Mouse (Mus musculus): ENCODE measurements around the gene Tmem11. TPM values are rescaled to one million over a fixed set of nuclear protein-coding genes. Genes with fewer than 3 reads are reported as not detected.
"Not testable (repeated sequence)": the region's sequence is repeated elsewhere in the genome, so short reads cannot be mapped to it uniquely, and the experiment has no call there.

Gene Tmem11
- polyA plus RNA-seq, 1 experiment from 2014 or later: 63.6 TPM

- WGBS: 46% methylated on average over 1 of the region's 1 CpGs
- H3K9me3 ChIP-seq: no peaks in the 10 kb centered on the region
- H3K4me1 ChIP-seq: peaks cover 28% of the 10 kb centered on the region
- no peak overlapping the region for H3K9ac ChIP-seq
- H3K4me2 ChIP-seq: no peak overlapping the region
- peaks cover 14% of the 10 kb centered on the region; the same call in 1 of the 2 replicates for H3K36me3 ChIP-seq
- H3K27ac ChIP-seq: no peak overlapping the region
- no peak for ATAC-seq (ENCODE audit: borderline replicate concordance, extremely low read depth, low FRiP score, low TSS enrichment)
- no peaks in the 10 kb centered on the region for H3K27me3 ChIP-seq
- no peak overlapping the region for H3K4me3 ChIP-seq
Observed at GRCm38 (mm10) chr11:60909626-60910025, 30.6 kb upstream of the Tmem11 start.

- Histone ChIP-seq H3K36me3 (peaks cover 15% of the 10 kb centered on the region; the same call in 1 of the 2 replicates), H3K4me3 (no peak overlapping the region), H3K4me1 (peaks cover 18% of the 10 kb centered on the region), H3K27me3 (no peaks in the 10 kb centered on the region), H3K9ac (no peak overlapping the region), H3K27ac (no peak overlapping the region), H3K9me3 (no peaks in the 10 kb centered on the region), H3K4me2 (no peak overlapping the region)
- ATAC-seq (ENCODE audit: borderline replicate concordance, extremely low read depth, low FRiP score, low TSS enrichment): no peak
- WGBS: 61% methylated on average over 3 of the region's 3 CpGs
Observed at GRCm38 (mm10) chr11:60908073-60908472, 29.0 kb upstream of the Tmem11 start.

GRCm38 (mm10) chr11:60906449-60906848 is 27.4 kb upstream of the Tmem11 start:
- no peaks in the 10 kb centered on the region for H3K27me3 ChIP-seq
- 80% methylated on average over 4 of the region's 4 CpGs for WGBS
- H3K4me3 ChIP-seq: no peak overlapping the region
- no peak for ATAC-seq (ENCODE audit: borderline replicate concordance, extremely low read depth, low FRiP score, low TSS enrichment)
- H3K27ac ChIP-seq: no peak overlapping the region
- H3K9me3 ChIP-seq: no peaks in the 10 kb centered on the region
- H3K4me1 ChIP-seq: peaks cover 3% of the 10 kb centered on the region
- H3K9ac ChIP-seq: no peak overlapping the region
- H3K4me2 ChIP-seq: no peak overlapping the region
- H3K36me3 ChIP-seq: peaks cover 15% of the 10 kb centered on the region; the same call in 1 of the 2 replicates

GRCm38 (mm10) chr11:60905407-60906120 is 26.5 kb upstream of the Tmem11 start:
- no peak overlapping the region for H3K4me2 ChIP-seq
- H3K4me3 ChIP-seq: no peak overlapping the region
- no peak overlapping the region for H3K9ac ChIP-seq
- H3K9me3 ChIP-seq: no peaks in the 10 kb centered on the region
- no peaks in the 10 kb centered on the region for H3K27me3 ChIP-seq
- H3K27ac ChIP-seq: no peak overlapping the region
- 85% methylated on average over 10 of the region's 10 CpGs for WGBS
- H3K36me3 ChIP-seq: peaks cover 15% of the 10 kb centered on the region; the same call in 1 of the 2 replicates
- ATAC-seq (ENCODE audit: borderline replicate concordance, extremely low read depth, low FRiP score, low TSS enrichment): no peak
- no peaks in the 10 kb centered on the region; the same call in 1 of the 2 replicates for H3K4me1 ChIP-seq

- H3K27ac ChIP-seq: no peak overlapping the region
- no peaks in the 10 kb centered on the region; the same call in 1 of the 2 replicates for H3K4me1 ChIP-seq
- H3K9ac ChIP-seq: no peak overlapping the region
- 84% methylated on average over 6 of the region's 6 CpGs for WGBS
- ATAC-seq (ENCODE audit: borderline replicate concordance, extremely low read depth, low FRiP score, low TSS enrichment): no peak
- no peaks in the 10 kb centered on the region for H3K27me3 ChIP-seq
- no peak overlapping the region for H3K4me3 ChIP-seq
- H3K36me3 ChIP-seq: peaks cover 15% of the 10 kb centered on the region; the same call in 1 of the 2 replicates
- H3K9me3 ChIP-seq: no peaks in the 10 kb centered on the region
- H3K4me2 ChIP-seq: no peak overlapping the region
Observed at GRCm38 (mm10) chr11:60903661-60904061, 24.6 kb upstream of the Tmem11 start.

GRCm38 (mm10) chr11:60902486-60902885 is 23.4 kb upstream of the Tmem11 start:
- Histone ChIP-seq H3K36me3 (peaks cover 15% of the 10 kb centered on the region; the same call in 1 of the 2 replicates), H3K4me3 (no peak overlapping the region)
- no peak for ATAC-seq (ENCODE audit: borderline replicate concordance, extremely low read depth, low FRiP score, low TSS enrichment)

GRCm38 (mm10) chr11:60902001-60902400 is 22.9 kb upstream of the Tmem11 start:
- no peak for ATAC-seq (ENCODE audit: borderline replicate concordance, extremely low read depth, low FRiP score, low TSS enrichment)
- 75% methylated on average over 7 of the region's 7 CpGs for WGBS

More at GRCm38 (mm10) chr11:60902486-60902885, 23.4 kb upstream of the Tmem11 start:
- Histone ChIP-seq H3K4me1 (no peaks in the 10 kb centered on the region; the same call in 1 of the 2 replicates), H3K9ac (no peak overlapping the region), H3K27me3 (no peaks in the 10 kb centered on the region), H3K9me3 (no peaks in the 10 kb centered on the region), H3K4me2 (no peak overlapping the region), H3K27ac (no peak overlapping the region)
- 52% methylated on average over 4 of the region's 4 CpGs for WGBS

GRCm38 (mm10) chr11:60895915-60896314 is 16.8 kb upstream of the Tmem11 start:
- Histone ChIP-seq H3K27me3 (no peaks in the 10 kb centered on the region), H3K9me3 (no peaks in the 10 kb centered on the region), H3K27ac (no peak overlapping the region), H3K36me3 (no peaks in the 10 kb centered on the region), H3K4me3 (no peak overlapping the region), H3K4me1 (no peaks in the 10 kb centered on the region), H3K4me2 (no peak overlapping the region), H3K9ac (no peak overlapping the region)
- ATAC-seq (ENCODE audit: borderline replicate concordance, extremely low read depth, low FRiP score, low TSS enrichment): peak; percentile 89
- 23% methylated on average over 4 of the region's 4 CpGs for WGBS

More at GRCm38 (mm10) chr11:60902001-60902400, 22.9 kb upstream of the Tmem11 start:
- Histone ChIP-seq H3K4me1 (no peaks in the 10 kb centered on the region; the same call in 1 of the 2 replicates), H3K4me2 (no peak overlapping the region), H3K9ac (no peak overlapping the region), H3K27ac (no peak overlapping the region), H3K4me3 (no peak overlapping the region), H3K27me3 (no peaks in the 10 kb centered on the region), H3K9me3 (no peaks in the 10 kb centered on the region), H3K36me3 (peaks cover 15% of the 10 kb centered on the region; the same call in 1 of the 2 replicates)

GRCm38 (mm10) chr11:60890744-60891143 is 11.7 kb upstream of the Tmem11 start:
- Histone ChIP-seq H3K4me2 (no peak overlapping the region), H3K27ac (no peak overlapping the region)

GRCm38 (mm10) chr11:60890286-60890685 is 11.2 kb upstream of the Tmem11 start:
- no peaks in the 10 kb centered on the region for H3K27me3 ChIP-seq
- H3K9me3 ChIP-seq: no peaks in the 10 kb centered on the region
- 59% methylated on average over 6 of the region's 6 CpGs for WGBS
- H3K36me3 ChIP-seq: no peaks in the 10 kb centered on the region
- no peak overlapping the region for H3K9ac ChIP-seq
- H3K4me3 ChIP-seq: no peak overlapping the region
- H3K4me2 ChIP-seq: no peak overlapping the region
- ATAC-seq (ENCODE audit: borderline replicate concordance, extremely low read depth, low FRiP score, low TSS enrichment): no peak
- H3K27ac ChIP-seq: no peak overlapping the region
- no peaks in the 10 kb centered on the region for H3K4me1 ChIP-seq

More at GRCm38 (mm10) chr11:60890744-60891143, 11.7 kb upstream of the Tmem11 start:
- Histone ChIP-seq H3K27me3 (no peaks in the 10 kb centered on the region), H3K9ac (no peak overlapping the region), H3K4me3 (no peak overlapping the region), H3K4me1 (no peaks in the 10 kb centered on the region), H3K9me3 (no peaks in the 10 kb centered on the region), H3K36me3 (no peaks in the 10 kb centered on the region)
- WGBS: 48% methylated on average over 3 of the region's 3 CpGs
- ATAC-seq (ENCODE audit: borderline replicate concordance, extremely low read depth, low FRiP score, low TSS enrichment): no peak

- WGBS: 60% methylated on average over 2 of the region's 2 CpGs
- Histone ChIP-seq H3K27me3 (no peaks in the 10 kb centered on the region), H3K36me3 (no peaks in the 10 kb centered on the region), H3K9ac (no peak overlapping the region), H3K4me2 (no peak overlapping the region), H3K4me3 (no peak overlapping the region), H3K9me3 (no peaks in the 10 kb centered on the region), H3K4me1 (no peaks in the 10 kb centered on the region), H3K27ac (no peak overlapping the region)
- ATAC-seq (ENCODE audit: borderline replicate concordance, extremely low read depth, low FRiP score, low TSS enrichment): no peak
Observed at GRCm38 (mm10) chr11:60889861-60890260, 10.8 kb upstream of the Tmem11 start.

GRCm38 (mm10) chr11:60886986-60887385 is 7.9 kb upstream of the Tmem11 start:
- H3K27ac ChIP-seq; H3K4me1 ChIP-seq; H3K36me3 ChIP-seq; H3K4me3 ChIP-seq; H3K9me3 ChIP-seq; ATAC-seq (ENCODE audit: borderline replicate concordance, extremely low read depth, low FRiP score, low TSS enrichment); H3K9ac ChIP-seq; H3K4me2 ChIP-seq; H3K27me3 ChIP-seq: not testable (repeated sequence)
- WGBS: 71% methylated on average over 3 of the region's 3 CpGs
